Mouse (Mus musculus) liver, embryonic 14.5 days (tissue): Measurements from ENCODE around the gene Pex5. TPM values are rescaled to one million over a fixed set of nuclear protein-coding genes. Genes with fewer than 3 reads are reported as not detected.

Experiments used
- ATAC-seq: fragments of 200-750 bp; cut with Nextera tagmentation; 2 replicates; pipeline ENCODE4 v1.8.0; 2017; ENCODE audit warnings: moderate number of reproducible peaks, mild to moderate bottlenecking, moderate library complexity; ENCODE audit not compliant: insufficient read depth
- DNase-seq, 3 experiments: peaks; one replicate each; pipeline ENCODE4 v3.0.0-alpha.2; 2012 to 2013; ENCODE audit warnings: low read depth in 3 of 3, low spot score in 3 of 3
- H3K27ac ChIP-seq: fragments of 300-500 bp; sonication (generic); 2 replicates; pipeline ENCODE4 v1.5.1; 2014; ENCODE audit warnings: moderate library complexity, mild to moderate bottlenecking, control low read depth, inconsistent platforms
- H3K27me3 ChIP-seq: fragments of 300-500 bp; sonication (generic); 2 replicates; pipeline ENCODE4 v1.6.1; 2014; ENCODE audit warnings: mild to moderate bottlenecking, low read length, moderate library complexity; ENCODE audit not compliant: control insufficient read depth, insufficient read depth
- H3K36me3 ChIP-seq: fragments of 300-500 bp; sonication (generic); replicated peaks from 2 replicates; pipeline ENCODE4 v1.6.1; 2014; ENCODE audit warnings: low read depth; ENCODE audit not compliant: control insufficient read depth, insufficient read depth
- H3K4me1 ChIP-seq, 2 experiments: fragments of 200-500 bp in 1 of 2; fragments of 300-500 bp in 1 of 2; sonication (generic) in 1 of 2; replicated peaks; 2 replicates each; pipeline ENCODE4 v1.6.1; 2012 to 2014; ENCODE audit warnings: antibody characterized with exemption in 1 of 2, inconsistent platforms in 1 of 2, low read length in 1 of 2; ENCODE audit not compliant: control insufficient read depth in 2 of 2, insufficient read depth in 2 of 2
- H3K4me2 ChIP-seq: fragments of 300-500 bp; sonication (generic); 2 replicates; pipeline ENCODE4 v1.6.1; 2014; ENCODE audit warnings: low read depth, mild to moderate bottlenecking, control low read depth, moderate library complexity
- H3K4me3 ChIP-seq, 2 experiments: fragments of 200-500 bp in 1 of 2; fragments of 300-500 bp in 1 of 2; sonication (generic) in 1 of 2; 2 replicates each; pipeline ENCODE4 v1.5.1; 2012 to 2014; ENCODE audit warnings: low read depth in 2 of 2, low read length in 2 of 2, mild to moderate bottlenecking in 2 of 2, control low read depth in 1 of 2, inconsistent platforms in 1 of 2, moderate library complexity in 1 of 2; ENCODE audit not compliant: insufficient read depth in 1 of 2
- H3K9ac ChIP-seq: fragments of 300-500 bp; sonication (generic); replicated peaks from 2 replicates; pipeline ENCODE4 v1.6.1; 2014; ENCODE audit warnings: mild to moderate bottlenecking, control low read depth, moderate library complexity
- H3K9me3 ChIP-seq: fragments of 300-500 bp; sonication (generic); 2 replicates; pipeline ENCODE4 v1.6.1; 2016; ENCODE audit warnings: low read length, mixed read lengths; ENCODE audit not compliant: control insufficient read depth
- CTCF ChIP-seq: IDR thresholded peaks from 2 replicates; pipeline ENCODE4 v1.5.1; 2016; ENCODE audit warnings: antibody characterized with exemption, low read depth, control low read depth
- EP300 ChIP-seq: IDR thresholded peaks from 2 replicates; pipeline ENCODE4 v1.6.1; 2016; ENCODE audit warnings: antibody characterized with exemption, low read depth
- WGBS: fragments of 180-500 bp; shearing (Covaris S2); extraction: QIAGEN DNeasy Blood & Tissue Kit; methylation state at CpG from one replicate; pipeline ENCODE4 v1.1.7; 2014; ENCODE audit not compliant: insufficient replicate concordance; 5-methylcytosine and 5-hydroxymethylcytosine counted together
- polyA plus RNA-seq, 2 experiments: library from polyadenylated mRNA; depleted of rRNA in 1 of 2; stranded (reverse) in 1 of 2; unstranded in 1 of 2; fragments of >200 nt; fragmentation: Nextera tagmentation in 1 of 2; extraction: Ambion mirVana in 1 of 2; gene quantifications; 2 replicates each; pipeline versions ENCODE4 v1.2.1 to v1.2.3; 2012 to 2014

Gene Pex5
- polyA plus RNA-seq, 2 experiments, result 12.5 to 14.2 TPM

GRCm38 (mm10) chr6:124373584-124374206 is 41.2 kb downstream of the Pex5 start:
- TF ChIP-seq EP300 (no peak), CTCF (no peak)
- no peak for DNase-seq
- no peak for ATAC-seq

GRCm38 (mm10) chr6:124364328-124364727 is 50.5 kb downstream of the Pex5 start:
- no peak for DNase-seq
- Histone ChIP-seq H3K36me3 (no peaks in the 10 kb centered on the region), H3K9ac (no peak overlapping the region), H3K27me3 (no peaks in the 10 kb centered on the region), H3K4me1 (no peaks in the 10 kb centered on the region), H3K4me2 (no peak overlapping the region), H3K9me3 (no peaks in the 10 kb centered on the region), H3K4me3 (no peak overlapping the region), H3K27ac (no peak overlapping the region)
- WGBS, result 53% methylated on average over 5 of the region's 5 CpGs
- no peak for ATAC-seq
- TF ChIP-seq CTCF (peak; percentile 19), EP300 (no peak)

More at GRCm38 (mm10) chr6:124373584-124374206, 41.2 kb downstream of the Pex5 start:
- Histone ChIP-seq H3K27ac (no peak overlapping the region), H3K27me3 (no peaks in the 10 kb centered on the region), H3K9ac (no peak overlapping the region), H3K4me1 (peaks cover 8 to 30% of the 10 kb centered on the region in 2 experiments), H3K36me3 (no peaks in the 10 kb centered on the region), H3K4me3 (no peak overlapping the region), H3K4me2 (no peak overlapping the region), H3K9me3 (no peaks in the 10 kb centered on the region)
- WGBS, result 50% methylated on average over 6 of the region's 6 CpGs

GRCm38 (mm10) chr6:124360549-124360948 is 54.3 kb downstream of the Pex5 start:
- Histone ChIP-seq H3K36me3 (no peaks in the 10 kb centered on the region), H3K9me3 (no peaks in the 10 kb centered on the region), H3K4me1 (no peaks in the 10 kb centered on the region), H3K9ac (no peak overlapping the region), H3K27ac (no peak overlapping the region), H3K27me3 (no peaks in the 10 kb centered on the region), H3K4me2 (no peak overlapping the region), H3K4me3 (no peak overlapping the region)
- WGBS, result 55% methylated on average over 6 of the region's 6 CpGs
- ATAC-seq (no peak), DNase-seq (no peak)
- no peak for TF ChIP-seq CTCF
- TF ChIP-seq EP300, result no peak

GRCm38 (mm10) chr6:124358953-124359352 is 55.9 kb downstream of the Pex5 start:
- H3K4me3 ChIP-seq, result no peak overlapping the region

GRCm38 (mm10) chr6:124353246-124353645 is 61.6 kb downstream of the Pex5 start:
- WGBS, result 23% methylated on average over 2 of the region's 2 CpGs
- H3K36me3 ChIP-seq, result no peaks in the 10 kb centered on the region
- H3K27ac ChIP-seq, result no peak overlapping the region
- H3K4me2 ChIP-seq, result no peak overlapping the region
- DNase-seq (no peak), ATAC-seq (no peak)
- no peak overlapping the region for H3K9ac ChIP-seq
- H3K4me3 ChIP-seq, result no peak overlapping the region
- TF ChIP-seq EP300, result no peak
- H3K27me3 ChIP-seq, result no peaks in the 10 kb centered on the region
- H3K4me1 ChIP-seq, result no peaks in the 10 kb centered on the region
- no peaks in the 10 kb centered on the region for H3K9me3 ChIP-seq

More at GRCm38 (mm10) chr6:124358953-124359352, 55.9 kb downstream of the Pex5 start:
- Histone ChIP-seq H3K4me1 (no peaks in the 10 kb centered on the region), H3K9me3 (no peaks in the 10 kb centered on the region), H3K9ac (no peak overlapping the region), H3K4me2 (no peak overlapping the region), H3K27ac (no peak overlapping the region), H3K36me3 (no peaks in the 10 kb centered on the region), H3K27me3 (no peaks in the 10 kb centered on the region)
- TF ChIP-seq EP300, result no peak
- no peak for TF ChIP-seq CTCF
- no peak for DNase-seq
- ATAC-seq, result no peak
- WGBS, result 59% methylated on average over 6 of the region's 6 CpGs

Other genes with a start within 250 kb of the Pex5 start
- gene Vmn2r27, start 183.2 kb downstream of the Pex5 start, polyA plus RNA-seq (2012; rRNA removed), result not detected in 2 replicates
- gene Vmn2r27, start 183.2 kb downstream of the Pex5 start, polyA plus RNA-seq (2014; fragmentation: Nextera tagmentation; extraction: Ambion mirVana), result not detected in 2 replicates
- 0.02 and 0.03 TPM in 2 replicates for gene Cd163, start 110.4 kb downstream of the Pex5 start, polyA plus RNA-seq (2012; rRNA removed)
- 0.04 and 0.06 TPM in 2 replicates for gene Cd163, start 110.4 kb downstream of the Pex5 start, polyA plus RNA-seq (2014; fragmentation: Nextera tagmentation; extraction: Ambion mirVana)
- 2.5 and 3.0 TPM in 2 replicates for gene Clstn3, start 49.7 kb upstream of the Pex5 start, polyA plus RNA-seq (2012; rRNA removed)
- 1.7 and 2.4 TPM in 2 replicates for gene Clstn3, start 49.7 kb upstream of the Pex5 start, polyA plus RNA-seq (2014; fragmentation: Nextera tagmentation; extraction: Ambion mirVana)
- gene C1rl, start 78.0 kb upstream of the Pex5 start, polyA plus RNA-seq (2012; rRNA removed), result 3.8 and 3.9 TPM in 2 replicates
- gene C1rl, start 78.0 kb upstream of the Pex5 start, polyA plus RNA-seq (2014; fragmentation: Nextera tagmentation; extraction: Ambion mirVana), result 7.3 and 7.6 TPM in 2 replicates
- gene C1ra, start 97.3 kb upstream of the Pex5 start, polyA plus RNA-seq (2012; rRNA removed), result 4.8 and 7.8 TPM in 2 replicates
- 8.6 and 10.7 TPM in 2 replicates for gene C1ra, start 97.3 kb upstream of the Pex5 start, polyA plus RNA-seq (2014; fragmentation: Nextera tagmentation; extraction: Ambion mirVana)
- 36.1 and 40.9 TPM in 2 replicates for gene C1s1, start 127.3 kb upstream of the Pex5 start, polyA plus RNA-seq (2012; rRNA removed)
- gene C1s1, start 127.3 kb upstream of the Pex5 start, polyA plus RNA-seq (2014; fragmentation: Nextera tagmentation; extraction: Ambion mirVana), result 23.9 and 26.4 TPM in 2 replicates
- not detected in 2 replicates for gene C1rb, start 155.2 kb upstream of the Pex5 start, polyA plus RNA-seq (2012; rRNA removed)
- not detected in 2 replicates for gene C1rb, start 155.2 kb upstream of the Pex5 start, polyA plus RNA-seq (2014; fragmentation: Nextera tagmentation; extraction: Ambion mirVana)
- gene C1s2, start 221.0 kb upstream of the Pex5 start, polyA plus RNA-seq (2012; rRNA removed), result 0.01 TPM in 1 of 2 replicates, not detected in the other
- not detected in 2 replicates for gene C1s2, start 221.0 kb upstream of the Pex5 start, polyA plus RNA-seq (2014; fragmentation: Nextera tagmentation; extraction: Ambion mirVana)
- gene Lpcat3, start 248.0 kb upstream of the Pex5 start, polyA plus RNA-seq (2012; rRNA removed), result 61.4 and 65.7 TPM in 2 replicates
- 64.2 and 67.0 TPM in 2 replicates for gene Lpcat3, start 248.0 kb upstream of the Pex5 start, polyA plus RNA-seq (2014; fragmentation: Nextera tagmentation; extraction: Ambion mirVana)